Mouse (Mus musculus) C2C12 (cell line): Measurements from ENCODE around the gene Selenow.

Experiments used
- CEBPB ChIP-seq: IDR thresholded peaks from one replicate; pipeline ENCODE4 v1.6.1; 2011; ENCODE audit warnings: low read depth, mild to moderate bottlenecking, control low read depth, moderate library complexity
- CTCF ChIP-seq: IDR thresholded peaks from one replicate; pipeline ENCODE4 v1.5.1; 2011; ENCODE audit not compliant: control insufficient read depth, insufficient read depth, insufficient read length
- MAX ChIP-seq: IDR thresholded peaks from one replicate; pipeline ENCODE4 v1.6.1; 2011; ENCODE audit warnings: mild to moderate bottlenecking, control low read depth

- TF ChIP-seq CTCF, result no peak
- TF ChIP-seq CEBPB, result no peak
- no peak for TF ChIP-seq MAX
These were observed 16.3 kb downstream of the Selenow start for GRCm38 (mm10) chr7:15905861-15906260.
